Mouse (Mus musculus) lung, postnatal 0 days (tissue): ENCODE results near the gene Ncaph2.

ENCODE experiments used
- CTCF ChIP-seq: IDR thresholded peaks from 2 replicates; pipeline ENCODE4 v1.5.1; 2016; ENCODE audit warnings: antibody characterized with exemption, mild to moderate bottlenecking
- EP300 ChIP-seq: IDR thresholded peaks from 2 replicates; pipeline ENCODE4 v1.6.1; 2016; ENCODE audit warnings: antibody characterized with exemption, mild to moderate bottlenecking, control low read depth

GRCm38 (mm10) chr15:89376957-89377356 is 21.4 kb downstream of the Ncaph2 start, which contains the start of gene Tymp:
- TF ChIP-seq CTCF (no peak), EP300 (no peak)
